ENCODE assay signal across 15 mouse cellular contexts in genomic region chr14:59801961-59802599, GRCm38 (mm10).
DNase-seq lines count a peak whose midpoint lies in the region; ATAC-seq and TF ChIP-seq lines count a peak whose summit lies in the region.
"Had no signal": no experiment of that assay in that cellular context is flagged by ENCODE, and none has a peak within 500 bp of the region (broad histone marks: within the 10 kb centered on the region; RNA-seq: fewer than 3 reads in every experiment).

No protein-coding gene starts in this region.

- H3K27me3 ChIP-seq in lung, embryonic 16.5 days (ENCODE audit: control insufficient read depth, insufficient read depth, low read depth, low read length), result no peaks in the 10 kb centered on the region
- H3K27me3 ChIP-seq in intestine, embryonic 16.5 days (replicated peaks; ENCODE audit: control insufficient read depth, insufficient read depth, low read length), result no peaks in the 10 kb centered on the region
- no peaks in the 10 kb centered on the region for H3K27me3 ChIP-seq in limb, embryonic 11.5 days (ENCODE audit: control insufficient read depth, insufficient read depth, low read length)
- H3K27me3 ChIP-seq in stomach, embryonic 16.5 days (ENCODE audit: control insufficient read depth, insufficient read depth, low read length), result no peaks in the 10 kb centered on the region
- no peaks in the 10 kb centered on the region for H3K27me3 ChIP-seq in forebrain, embryonic 10.5 days (ENCODE audit: poor library complexity, severe bottlenecking)
- no peaks in the 10 kb centered on the region for H3K27me3 ChIP-seq in cerebellum, adult 2 months (ENCODE audit: control insufficient read depth, insufficient read depth, low read length)
- H3K27me3 ChIP-seq: embryonic facial prominence, embryonic 12.5 days; liver, embryonic 13.5 days; midbrain, embryonic 12.5 days; neural tube, embryonic 13.5 days had no signal

- H3K27ac ChIP-seq in lung, embryonic 16.5 days (ENCODE audit: low read length), result peak overlapping the region; percentile 26
- H3K27ac ChIP-seq in intestine, embryonic 16.5 days (ENCODE audit: low read length), result no peak overlapping the region; the same call in 1 of the 2 replicates
- H3K27ac ChIP-seq in limb, embryonic 11.5 days (replicated peaks; ENCODE audit: low read depth, low read length), result no peak overlapping the region; the same call in 1 of the 2 replicates
- peak overlapping the region; percentile 62 for H3K27ac ChIP-seq in stomach, embryonic 16.5 days (ENCODE audit: low read length)
- no peak overlapping the region for H3K27ac ChIP-seq in forebrain, embryonic 10.5 days
- no peak overlapping the region for H3K27ac ChIP-seq in cerebellum, adult 2 months (ENCODE audit: insufficient read depth, low read length)
- H3K27ac ChIP-seq: embryonic facial prominence, embryonic 12.5 days; left cerebral cortex, adult 2 months; liver, embryonic 13.5 days; midbrain, embryonic 12.5 days; neural tube, embryonic 13.5 days had no signal

- DNase-seq in lung, adult 2 months, result no peak
- peak; percentile 36 for DNase-seq in limb, embryonic 11.5 days (ENCODE audit: low spot score)
- DNase-seq in forebrain, embryonic 10.5 days (ENCODE audit: extremely low spot score, low spot score), result no peak
- no peak for DNase-seq in cerebellum, adult 2 months
- DNase-seq: cerebellum, adult 11 months; gastrocnemius, postnatal 25 days; liver, embryonic 13.5 days had no signal

- no peak overlapping the region for H3K4me2 ChIP-seq in lung, embryonic 16.5 days (ENCODE audit: low read depth, low read length)
- H3K4me2 ChIP-seq in intestine, embryonic 16.5 days (ENCODE audit: low read depth, low read length), result no peak overlapping the region
- no peak overlapping the region for H3K4me2 ChIP-seq in limb, embryonic 11.5 days (ENCODE audit: low read depth, severe bottlenecking)
- H3K4me2 ChIP-seq in stomach, embryonic 16.5 days (ENCODE audit: low read depth, low read length), result no peak overlapping the region
- H3K4me2 ChIP-seq: embryonic facial prominence, embryonic 12.5 days; liver, embryonic 13.5 days; midbrain, embryonic 12.5 days; neural tube, embryonic 13.5 days had no signal

- no peak for TF ChIP-seq CTCF in lung, adult 2 months (IDR thresholded peaks at IDR 0.05; ENCODE audit: insufficient read depth, low read length)
- no peak for TF ChIP-seq CTCF in cerebellum, adult 2 months (IDR thresholded peaks at IDR 0.05; ENCODE audit: borderline replicate concordance, insufficient read depth, low read depth, low read length)

- peaks cover 16% of the 10 kb centered on the region for H3K4me1 ChIP-seq in lung, embryonic 16.5 days (replicated peaks; ENCODE audit: control insufficient read depth, insufficient read depth, low read length)
- no peaks in the 10 kb centered on the region for H3K4me1 ChIP-seq in lung, adult 2 months (ENCODE audit: control insufficient read depth, insufficient read depth, low read length)
- H3K4me1 ChIP-seq in intestine, embryonic 16.5 days (ENCODE audit: control insufficient read depth, insufficient read depth, low read length), result peaks cover 10% of the 10 kb centered on the region
- H3K4me1 ChIP-seq in limb, embryonic 11.5 days (ENCODE audit: control insufficient read depth, insufficient read depth, low read length), result peaks cover 13% of the 10 kb centered on the region
- peaks cover 7% of the 10 kb centered on the region for H3K4me1 ChIP-seq in stomach, embryonic 16.5 days (ENCODE audit: control insufficient read depth, insufficient read depth, low read length)
- H3K4me1 ChIP-seq in forebrain, embryonic 10.5 days, result peaks cover 14% of the 10 kb centered on the region
- H3K4me1 ChIP-seq in cerebellum, adult 2 months (ENCODE audit: control insufficient read depth, insufficient read depth, low read length), result no peaks in the 10 kb centered on the region
- H3K4me1 ChIP-seq: midbrain, embryonic 12.5 days; neural tube, embryonic 13.5 days had no signal

- WGBS in lung, embryonic 16.5 days, result 19% methylated on average over 8 of the region's 8 CpGs
- 47% methylated on average over 8 of the region's 8 CpGs for WGBS in lung, adult 2 months
- WGBS in intestine, embryonic 16.5 days, result 37% methylated on average over 8 of the region's 8 CpGs
- 47% methylated on average over 8 of the region's 8 CpGs for WGBS in limb, embryonic 11.5 days
- WGBS in stomach, embryonic 16.5 days, result 26% methylated on average over 8 of the region's 8 CpGs
- 82% methylated on average over 8 of the region's 8 CpGs for WGBS in forebrain, embryonic 10.5 days
- WGBS in cerebellum, adult 2 months, result 84% methylated on average over 8 of the region's 8 CpGs

- no peak overlapping the region for H3K9ac ChIP-seq in lung, embryonic 16.5 days (ENCODE audit: low read length)
- H3K9ac ChIP-seq in intestine, embryonic 16.5 days (ENCODE audit: low read depth, low read length), result no peak overlapping the region
- no peak overlapping the region for H3K9ac ChIP-seq in limb, embryonic 11.5 days (ENCODE audit: low read length)
- H3K9ac ChIP-seq in stomach, embryonic 16.5 days (ENCODE audit: low read length), result no peak overlapping the region
- H3K9ac ChIP-seq: embryonic facial prominence, embryonic 12.5 days; liver, embryonic 13.5 days; midbrain, embryonic 12.5 days; neural tube, embryonic 13.5 days had no signal

- no peak for TF ChIP-seq POLR2A in lung, adult 2 months (IDR thresholded peaks at IDR 0.05; ENCODE audit: borderline replicate concordance, extremely low read depth, low read depth, low read length)
- no peak for TF ChIP-seq POLR2A in cerebellum, adult 2 months (IDR thresholded peaks at IDR 0.05; ENCODE audit: borderline replicate concordance, insufficient read depth, low read length)

- 0 out of 2 replicates have a peak, but pooled peaks cover 2% of the 10 kb centered on the region for H3K9me3 ChIP-seq in lung, embryonic 16.5 days (ENCODE audit: control insufficient read depth, low read length)
- H3K9me3 ChIP-seq in intestine, embryonic 16.5 days (ENCODE audit: control insufficient read depth, low read length), result no peaks in the 10 kb centered on the region
- H3K9me3 ChIP-seq in limb, embryonic 11.5 days (ENCODE audit: control insufficient read depth, low read length), result no peaks in the 10 kb centered on the region
- H3K9me3 ChIP-seq in stomach, embryonic 16.5 days (replicated peaks; ENCODE audit: control insufficient read depth, low read length), result no peaks in the 10 kb centered on the region
- H3K9me3 ChIP-seq in forebrain, embryonic 10.5 days, result 0 out of 2 replicates have a peak, but pooled peaks cover 6% of the 10 kb centered on the region
- H3K9me3 ChIP-seq: embryonic facial prominence, embryonic 12.5 days; liver, embryonic 13.5 days had no signal

- no peak overlapping the region for H3K4me3 ChIP-seq in lung, embryonic 16.5 days (ENCODE audit: low read length)
- H3K4me3 ChIP-seq in lung, adult 2 months (replicated peaks; ENCODE audit: extremely low read depth, low read depth, low read length), result no peak overlapping the region
- no peak overlapping the region for H3K4me3 ChIP-seq in intestine, embryonic 16.5 days (ENCODE audit: low read length)
- no peak overlapping the region for H3K4me3 ChIP-seq in limb, embryonic 11.5 days (ENCODE audit: low read depth, low read length)
- no peak overlapping the region for H3K4me3 ChIP-seq in stomach, embryonic 16.5 days (replicated peaks; ENCODE audit: low read length)
- H3K4me3 ChIP-seq in forebrain, embryonic 10.5 days, result no peak overlapping the region
- no peak overlapping the region for H3K4me3 ChIP-seq in cerebellum, adult 2 months (replicated peaks; ENCODE audit: insufficient read depth, low read depth, low read length)
- H3K4me3 ChIP-seq: embryonic facial prominence, embryonic 12.5 days; left cerebral cortex, adult 2 months; liver, embryonic 13.5 days; midbrain, embryonic 12.5 days; neural tube, embryonic 13.5 days had no signal

- no peaks in the 10 kb centered on the region for H3K36me3 ChIP-seq in lung, embryonic 16.5 days (ENCODE audit: control insufficient read depth, insufficient read depth, low read length)
- H3K36me3 ChIP-seq in intestine, embryonic 16.5 days (ENCODE audit: control insufficient read depth, insufficient read depth, low read length), result no peaks in the 10 kb centered on the region
- no peaks in the 10 kb centered on the region for H3K36me3 ChIP-seq in limb, embryonic 11.5 days (ENCODE audit: control insufficient read depth, insufficient read depth, low read length)
- no peaks in the 10 kb centered on the region for H3K36me3 ChIP-seq in stomach, embryonic 16.5 days (ENCODE audit: control insufficient read depth, insufficient read depth, low read length)
- no peaks in the 10 kb centered on the region for H3K36me3 ChIP-seq in forebrain, embryonic 10.5 days (replicated peaks)
- H3K36me3 ChIP-seq: embryonic facial prominence, embryonic 12.5 days; liver, embryonic 13.5 days; midbrain, embryonic 12.5 days; neural tube, embryonic 13.5 days had no signal

- peak; percentile 88 for ATAC-seq in lung, embryonic 16.5 days (ENCODE audit: low read depth)
- ATAC-seq in intestine, embryonic 16.5 days, result peak; percentile 53; the same call in 1 of the 2 replicates
- ATAC-seq in limb, embryonic 11.5 days (ENCODE audit: insufficient number of reproducible peaks, low FRiP score, low TSS enrichment, low read depth), result no peak
- peak; percentile 32; the same call in 1 of the 2 replicates for ATAC-seq in stomach, embryonic 16.5 days (ENCODE audit: insufficient read depth, low FRiP score)
- ATAC-seq: forebrain, embryonic 14.5 days had no signal

Comparison
In these comparisons a context has a peak if more than half of its experiments do, and no peak if none do; other contexts are left out.
1. H3K27ac ChIP-seq: peak in lung, embryonic 16.5 days (single experiment) and stomach, embryonic 16.5 days (single experiment); none in intestine, embryonic 16.5 days (single experiment), limb, embryonic 11.5 days (single experiment), forebrain, embryonic 10.5 days (single experiment) and cerebellum, adult 2 months (single experiment).